Mouse (Mus musculus) heart, adult 2 months (tissue): Measurements from ENCODE around the gene Rgmb. TPM values are rescaled to one million over a fixed set of nuclear protein-coding genes. Genes with fewer than 3 reads are reported as not detected.

ENCODE experiments used
- DNase-seq, 2 experiments: peaks; one replicate each; pipeline ENCODE4 v3.0.0; 2021
- H3K27ac ChIP-seq: fragments of 200-600 bp; 2 replicates; pipeline ENCODE4 v1.8.1; 2022
- H3K27me3 ChIP-seq: fragments of 200-500 bp; 2 replicates; pipeline ENCODE4 v1.6.1; 2012; ENCODE audit warnings: mild to moderate bottlenecking, low read length, inconsistent platforms, mixed read lengths; ENCODE audit not compliant: control insufficient read depth, insufficient read depth
- H3K36me3 ChIP-seq: fragments of 200-500 bp; 2 replicates; pipeline ENCODE4 v1.6.1; 2012; ENCODE audit warnings: low read length, inconsistent platforms; ENCODE audit not compliant: control insufficient read depth, insufficient read depth
- H3K4me1 ChIP-seq: fragments of 200-500 bp; 2 replicates; pipeline ENCODE4 v1.6.1; 2011; ENCODE audit warnings: low read length; ENCODE audit not compliant: control insufficient read depth, insufficient read depth
- H3K4me3 ChIP-seq: fragments of 200-600 bp; 2 replicates; pipeline ENCODE4 v1.8.1; 2022
- H3K79me2 ChIP-seq: fragments of 200-500 bp; replicated peaks from 2 replicates; pipeline ENCODE4 v1.6.1; 2012; ENCODE audit warnings: mild to moderate bottlenecking, inconsistent platforms, low read length, moderate library complexity, mixed read lengths; ENCODE audit not compliant: control insufficient read depth, insufficient read depth
- H3K9ac ChIP-seq: fragments of 200-500 bp; 2 replicates; pipeline ENCODE4 v1.6.1; 2012; ENCODE audit warnings: low read depth, mild to moderate bottlenecking, control low read depth, inconsistent platforms, low read length, mixed read lengths
- CTCF ChIP-seq: fragments of 200-600 bp; IDR thresholded peaks from 2 replicates; pipeline ENCODE4 v1.8.1; 2022; ENCODE audit warnings: antibody characterized with exemption, mild to moderate bottlenecking, moderate library complexity
- EP300 ChIP-seq: fragments of 200-500 bp; IDR thresholded peaks from 2 replicates; pipeline ENCODE4 v1.6.1; 2011; ENCODE audit warnings: low read depth, low read length, control low read depth; ENCODE audit not compliant: insufficient read depth
- POLR2A ChIP-seq: fragments of 200-500 bp; IDR thresholded peaks from 2 replicates; pipeline ENCODE4 v1.6.1; 2011; ENCODE audit warnings: mild to moderate bottlenecking, low read depth, low read length, control low read depth; ENCODE audit not compliant: insufficient read depth
- WGBS: fragments of 180-500 bp; shearing (Covaris S2); methylation state at CpG from one replicate; pipeline ENCODE4 v1.1.7; 2018; 5-methylcytosine and 5-hydroxymethylcytosine counted together
- intact Hi-C: fragments of 180-260 bp; cut with DNase I; formaldehyde crosslinking; loops from one replicate; pipeline ENCODE4 v1.15.1; 2025
- polyA plus RNA-seq: library from polyadenylated mRNA; depleted of rRNA; stranded (reverse); fragments of >200 nt; gene quantifications from 2 replicates; pipeline ENCODE4 v1.2.3, GENCODE M21; 2012
- total RNA-seq, 2 experiments: library from RNA; stranded (reverse); gene quantifications; 2 replicates each; pipeline ENCODE4 v1.2.3; 2021

Gene Rgmb
- total and polyA plus RNA-seq, 3 experiments: 17.2 to 25.5 (median 21.7) TPM

DNA sequence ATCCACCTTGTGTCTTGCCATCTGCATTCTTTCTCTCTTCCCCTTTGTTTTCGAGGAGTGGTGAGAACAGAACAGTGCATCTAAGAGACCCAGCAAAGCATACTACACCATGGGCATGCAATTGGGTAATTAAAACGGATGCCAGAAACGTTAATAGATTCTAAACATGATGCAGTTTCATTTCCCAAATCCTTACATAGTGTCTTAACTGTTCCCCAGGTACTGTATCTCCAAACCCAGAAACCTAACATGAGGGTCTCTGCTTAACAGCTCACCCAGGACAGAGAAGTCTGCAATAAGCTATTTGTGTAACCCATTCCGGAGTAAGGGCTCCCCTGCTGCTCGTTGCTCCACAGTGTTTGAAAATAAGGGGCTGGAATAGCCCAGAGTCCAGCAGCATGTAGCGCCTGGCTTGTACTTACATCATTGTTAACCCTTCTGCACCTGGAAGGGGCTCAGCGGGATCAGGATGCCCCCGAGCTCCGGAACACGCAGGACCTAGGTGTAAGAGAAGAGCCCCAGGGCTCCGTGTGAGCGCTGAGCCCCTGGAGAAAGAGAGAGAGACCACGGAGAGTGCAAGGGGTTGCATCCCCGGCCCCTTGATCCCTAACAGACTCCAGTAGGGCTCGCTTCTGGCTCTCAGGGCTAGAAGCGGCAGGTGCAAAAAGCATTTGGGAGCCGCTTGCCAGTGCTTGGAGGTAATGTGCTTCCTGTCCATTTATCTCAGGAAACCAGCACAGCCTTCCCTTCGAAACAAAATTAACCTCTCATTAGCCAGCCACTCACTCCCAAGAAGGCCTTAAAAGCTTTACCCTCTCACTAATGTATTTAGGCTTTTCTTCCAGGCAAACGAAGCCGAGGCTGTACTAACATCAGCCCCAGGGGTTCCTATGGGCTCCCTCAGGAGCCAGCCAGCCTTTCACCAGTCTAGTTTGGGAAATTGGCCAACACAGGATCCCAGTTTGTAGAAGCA is 1.4 kb downstream of the Rgmb start:
- DNase-seq: peak; percentile 64 to 65
- 6% methylated on average over 20 of the region's 20 CpGs for WGBS
- Histone ChIP-seq H3K4me1 (peaks cover 1% of the 10 kb centered on the region), H3K79me2 (peaks cover 2% of the 10 kb centered on the region), H3K4me3 (peak overlapping the region; percentile 79), H3K27ac (peak overlapping the region; percentile 85), H3K27me3 (no peaks in the 10 kb centered on the region), H3K36me3 (no peaks in the 10 kb centered on the region; the same call in 1 of the 2 replicates), H3K9ac (peak overlapping the region; percentile 77)
- TF ChIP-seq CTCF (0 out of 2 replicates have a peak, but pooled peaks have one; percentile 4), POLR2A (peak; percentile 20; the same call in 1 of the 2 replicates), EP300 (peak; percentile 52; the same call in 1 of the 2 replicates)
- intact Hi-C loops: loop anchor here (2.0 to 10.0 kb wide), 5 partner anchors 25 to 885 kb away; partner anchors contain the start of genes 1600012H06Rik, Chd1, Dll1 and Wdr27

DNA sequence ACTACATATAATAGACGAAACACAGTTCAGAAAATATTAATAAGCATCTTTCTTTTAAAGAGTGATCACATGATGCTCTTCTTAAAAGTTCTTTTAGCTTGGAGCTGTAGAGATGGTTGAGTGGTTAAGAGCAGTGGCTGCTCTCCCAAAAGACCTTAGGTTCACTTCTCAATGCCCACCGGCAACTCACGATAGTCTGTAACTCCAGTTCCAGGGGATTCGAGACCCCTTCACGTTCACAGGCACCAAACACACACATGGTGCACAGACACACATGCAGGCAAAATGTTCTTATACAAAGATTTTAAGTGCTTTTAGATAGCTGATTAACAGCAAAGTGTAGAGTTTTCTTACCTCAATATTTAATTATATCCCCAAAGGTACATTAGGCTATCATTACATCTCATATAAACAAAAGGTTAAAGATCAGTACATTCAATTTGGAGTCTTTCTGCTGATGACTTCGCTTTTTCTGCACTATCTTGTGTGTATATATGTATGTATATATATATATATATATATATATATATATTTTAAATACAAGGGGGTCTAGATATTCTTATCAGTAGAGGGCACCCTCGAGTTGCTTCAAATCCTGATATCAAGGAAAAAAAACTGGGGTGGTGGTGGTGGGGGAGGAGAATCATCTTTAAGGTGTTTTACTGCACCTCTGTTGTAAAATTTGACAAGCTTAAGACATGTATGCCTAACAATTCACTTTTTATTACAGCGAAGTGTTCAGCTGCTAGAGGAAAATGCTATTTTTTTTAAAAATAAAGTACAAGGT is 2.5 kb downstream of the Rgmb start:
- DNase-seq: no peak
- H3K4me3 ChIP-seq: no peak overlapping the region
- intact Hi-C loops: loop anchor here (2.0 to 10.0 kb wide), 3 partner anchors 124 to 884 kb away; partner anchors contain the start of genes 1600012H06Rik, Chd1, Dll1 and Wdr27
- no peak for TF ChIP-seq POLR2A
- TF ChIP-seq CTCF: peak; percentile 49
- peaks cover 1% of the 10 kb centered on the region for H3K4me1 ChIP-seq
- no peaks in the 10 kb centered on the region for H3K27me3 ChIP-seq
- WGBS: 66% methylated on average over 8 of the region's 8 CpGs
- no peak overlapping the region for H3K9ac ChIP-seq
- peaks cover 3% of the 10 kb centered on the region for H3K79me2 ChIP-seq
- H3K27ac ChIP-seq: no peak overlapping the region; the same call in 1 of the 2 replicates
- no peaks in the 10 kb centered on the region; the same call in 1 of the 2 replicates for H3K36me3 ChIP-seq

DNA sequence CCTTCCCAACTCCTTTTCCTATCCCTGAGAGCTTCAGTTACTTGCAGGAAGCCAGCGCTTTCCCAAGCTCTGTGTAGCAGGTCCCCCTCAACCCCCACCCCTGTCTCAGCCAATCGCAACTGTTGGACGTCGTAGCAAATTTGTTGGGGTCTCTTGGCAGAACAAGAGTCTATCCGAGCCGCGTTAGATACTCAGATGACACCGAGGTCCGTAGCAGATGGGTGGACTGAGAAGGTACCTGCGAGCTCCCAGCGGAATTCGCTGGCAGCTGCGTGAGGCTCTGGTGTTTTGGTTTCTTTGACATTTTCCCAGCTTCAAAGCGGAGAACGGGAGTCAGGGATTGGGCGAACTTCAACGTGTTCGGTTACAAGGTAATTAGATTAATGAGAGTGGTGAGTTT is 3.9 kb downstream of the Rgmb start:
- no peaks in the 10 kb centered on the region for H3K27me3 ChIP-seq
- peak in 1 of 2 experiments; percentile 57 for DNase-seq
- WGBS: under 1% methylated on average over 18 of the region's 18 CpGs
- intact Hi-C loops: loop anchor here (10.0 kb wide), 2 partner anchors 452 to 882 kb away; partner anchors contain the start of genes 1600012H06Rik, Dll1 and Wdr27
- peaks cover 2% of the 10 kb centered on the region; the same call in 1 of the 2 replicates for H3K36me3 ChIP-seq
- peak overlapping the region; percentile 62 for H3K9ac ChIP-seq
- TF ChIP-seq POLR2A (no peak), EP300 (no peak), CTCF (no peak)
- H3K4me3 ChIP-seq: peak overlapping the region; percentile 74
- peak overlapping the region; percentile 88 for H3K27ac ChIP-seq
- peaks cover 6% of the 10 kb centered on the region for H3K79me2 ChIP-seq
- peaks cover 4% of the 10 kb centered on the region for H3K4me1 ChIP-seq

DNA sequence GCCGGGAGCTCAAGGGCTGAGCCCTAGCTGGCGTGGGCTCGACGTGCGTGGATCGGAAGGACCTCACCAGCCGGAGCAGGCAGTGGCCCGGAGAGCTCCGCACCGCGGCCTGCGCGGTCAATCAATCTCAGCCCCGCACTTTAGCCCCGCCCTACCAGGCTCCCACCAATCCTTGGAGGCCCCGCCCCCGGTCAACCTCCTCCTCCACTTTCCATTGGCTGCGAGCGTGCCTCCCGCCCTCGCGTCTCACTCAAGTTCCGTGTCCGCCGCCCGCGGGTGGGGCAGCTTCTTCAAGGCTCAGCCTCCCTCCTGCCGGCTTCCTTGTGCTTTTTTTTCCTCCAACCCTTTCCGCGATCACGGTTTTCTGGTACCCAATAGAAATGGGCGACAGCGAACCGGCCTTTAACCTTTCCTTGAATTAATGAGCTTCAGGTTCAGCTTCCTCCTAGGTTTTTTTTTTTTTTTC is 4.4 kb downstream of the Rgmb start:
- peaks cover 4% of the 10 kb centered on the region for H3K4me1 ChIP-seq
- H3K9ac ChIP-seq: peak overlapping the region; percentile 88
- under 1% methylated on average over 34 of the region's 34 CpGs for WGBS
- no peaks in the 10 kb centered on the region for H3K27me3 ChIP-seq
- peak; percentile 22 for TF ChIP-seq CTCF
- TF ChIP-seq EP300: no peak
- peak; percentile 95 for TF ChIP-seq POLR2A
- H3K4me3 ChIP-seq: peak overlapping the region; percentile 74
- peak; percentile 99 for DNase-seq
- H3K36me3 ChIP-seq: peaks cover 2% of the 10 kb centered on the region; the same call in 1 of the 2 replicates
- peak overlapping the region; percentile 88 for H3K27ac ChIP-seq
- H3K79me2 ChIP-seq: peaks cover 6% of the 10 kb centered on the region
- intact Hi-C loops: loop anchor here (10.0 kb wide), 2 partner anchors 452 to 882 kb away; partner anchors contain the start of genes 1600012H06Rik, Dll1 and Wdr27

DNA sequence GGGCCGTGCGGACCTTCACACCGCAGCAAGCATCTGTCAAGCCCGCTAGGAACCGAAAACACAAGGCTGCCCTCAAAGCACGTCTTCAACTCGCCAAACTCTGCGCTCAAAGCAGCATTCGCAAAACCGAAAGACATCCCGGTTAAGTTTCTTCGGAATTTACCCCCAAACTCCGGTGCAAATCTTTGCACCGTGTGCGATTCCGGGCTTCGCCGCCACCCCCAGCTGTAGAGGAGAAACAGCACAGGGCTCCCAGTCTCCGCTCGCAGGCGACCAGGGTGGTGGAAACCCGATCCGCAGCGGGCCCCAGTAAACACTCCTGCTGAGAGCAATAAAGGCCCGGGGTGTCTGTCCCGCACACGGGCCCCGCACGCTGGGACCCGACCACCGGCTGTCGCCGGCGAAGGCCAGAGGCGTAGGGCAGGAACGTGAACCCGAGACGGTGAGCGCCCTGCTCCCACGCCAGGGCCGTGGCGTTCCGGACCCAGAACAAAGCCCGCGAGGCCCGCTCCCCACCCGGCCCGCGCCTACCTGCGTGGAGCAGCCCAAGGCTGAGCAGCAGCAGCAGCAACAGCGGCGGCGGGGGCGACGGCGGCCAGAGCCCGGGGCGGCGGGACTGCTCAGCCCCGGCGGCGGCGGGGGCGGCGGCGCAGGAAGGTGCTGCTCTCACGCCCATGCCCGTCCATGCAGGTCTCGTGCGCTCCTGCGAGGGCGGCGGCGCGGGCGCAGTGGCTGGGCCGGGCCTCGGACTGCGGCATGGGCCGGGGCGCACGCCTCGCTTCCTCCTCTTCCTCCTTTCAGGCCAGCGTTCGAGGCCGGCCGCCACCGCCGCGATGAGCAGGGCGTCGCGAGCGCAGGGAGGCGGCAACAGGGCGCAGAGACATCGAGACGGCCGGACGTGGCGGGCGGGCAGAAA is 5.1 kb downstream of the Rgmb start:
- intact Hi-C loops: loop anchor here (10.0 kb wide), 2 partner anchors 451 to 881 kb away; partner anchors contain the start of genes 1600012H06Rik, Dll1 and Wdr27
- TF ChIP-seq POLR2A (no peak), CTCF (peak; percentile 17; the same call in 1 of the 2 replicates), EP300 (no peak)

More for the DNA sequence above, 5.1 kb downstream of the Rgmb start:
- under 1% methylated on average over 83 of the region's 102 CpGs for WGBS
- peak in 1 of 2 experiments; percentile 51 for DNase-seq
- peak overlapping the region; percentile 88 for H3K9ac ChIP-seq
- H3K27me3 ChIP-seq: no peaks in the 10 kb centered on the region
- H3K4me3 ChIP-seq: peak overlapping the region; percentile 74
- peaks cover 5% of the 10 kb centered on the region for H3K4me1 ChIP-seq
- peaks cover 2% of the 10 kb centered on the region; the same call in 1 of the 2 replicates for H3K36me3 ChIP-seq
- peaks cover 6% of the 10 kb centered on the region for H3K79me2 ChIP-seq
- peak overlapping the region; percentile 88 for H3K27ac ChIP-seq
